Mouse (Mus musculus) embryonic facial prominence, embryonic 12.5 days (tissue): ENCODE data around the gene Pigw. TPM values are rescaled to one million over a fixed set of nuclear protein-coding genes. Genes with fewer than 3 reads are reported as not detected.

ENCODE experiments used
- ATAC-seq: fragments of 200-750 bp; cut with Nextera tagmentation; 2 replicates; pipeline ENCODE4 v1.8.0; 2017; ENCODE audit not compliant: insufficient number of reproducible peaks, insufficient read depth, low FRiP score, low TSS enrichment
- H3K27ac ChIP-seq: fragments of 300-500 bp; sonication (generic); 2 replicates; pipeline ENCODE4 v1.5.1; 2016; ENCODE audit warnings: mild to moderate bottlenecking
- H3K27me3 ChIP-seq: fragments of 300-500 bp; sonication (generic); 2 replicates; pipeline ENCODE4 v1.6.1; 2016; ENCODE audit warnings: mild to moderate bottlenecking, moderate library complexity
- H3K36me3 ChIP-seq: fragments of 300-500 bp; sonication (generic); 2 replicates; pipeline ENCODE4 v1.6.1; 2016; ENCODE audit warnings: mild to moderate bottlenecking
- H3K4me1 ChIP-seq: fragments of 300-500 bp; sonication (generic); 2 replicates; pipeline ENCODE4 v1.6.1; 2016
- H3K4me2 ChIP-seq: fragments of 300-500 bp; sonication (generic); replicated peaks from 2 replicates; pipeline ENCODE4 v1.6.1; 2016; ENCODE audit warnings: mild to moderate bottlenecking, moderate library complexity
- H3K4me3 ChIP-seq: fragments of 300-500 bp; sonication (generic); 2 replicates; pipeline ENCODE4 v1.5.1; 2016; ENCODE audit warnings: mild to moderate bottlenecking
- H3K9ac ChIP-seq: fragments of 300-500 bp; sonication (generic); 2 replicates; pipeline ENCODE4 v1.6.1; 2016; ENCODE audit warnings: mild to moderate bottlenecking, moderate library complexity
- H3K9me3 ChIP-seq: fragments of 300-500 bp; sonication (generic); 2 replicates; pipeline ENCODE4 v1.6.1; 2016; ENCODE audit warnings: mild to moderate bottlenecking, moderate library complexity
- WGBS: fragments of 180-500 bp; shearing (Covaris S2); methylation state at CpG from one replicate; pipeline ENCODE4 v1.1.7; 2016; 5-methylcytosine and 5-hydroxymethylcytosine counted together
- polyA plus RNA-seq: library from polyadenylated mRNA; unstranded; fragments of >200 nt; fragmentation: Nextera tagmentation; extraction: Ambion mirVana; gene quantifications from 2 replicates; pipeline ENCODE4 v1.2.1, GENCODE M21; 2016

Gene Pigw
- polyA plus RNA-seq, 1 experiment from 2014 or later, result 2.6 TPM

GRCm38 (mm10) chr11:84904597-84905144 is 24.6 kb upstream of the Pigw start:
- no peak overlapping the region for H3K27ac ChIP-seq
- WGBS, result 87% methylated on average over 9 of the region's 9 CpGs
- H3K9ac ChIP-seq, result 0 out of 2 replicates have a peak overlapping the region, but pooled peaks have one; percentile 15
- H3K4me2 ChIP-seq, result no peak overlapping the region
- no peaks in the 10 kb centered on the region for H3K9me3 ChIP-seq
- no peak overlapping the region for H3K4me3 ChIP-seq
- no peaks in the 10 kb centered on the region for H3K4me1 ChIP-seq
- H3K36me3 ChIP-seq, result peaks cover 93% of the 10 kb centered on the region
- no peak for ATAC-seq
- no peaks in the 10 kb centered on the region for H3K27me3 ChIP-seq

DNA sequence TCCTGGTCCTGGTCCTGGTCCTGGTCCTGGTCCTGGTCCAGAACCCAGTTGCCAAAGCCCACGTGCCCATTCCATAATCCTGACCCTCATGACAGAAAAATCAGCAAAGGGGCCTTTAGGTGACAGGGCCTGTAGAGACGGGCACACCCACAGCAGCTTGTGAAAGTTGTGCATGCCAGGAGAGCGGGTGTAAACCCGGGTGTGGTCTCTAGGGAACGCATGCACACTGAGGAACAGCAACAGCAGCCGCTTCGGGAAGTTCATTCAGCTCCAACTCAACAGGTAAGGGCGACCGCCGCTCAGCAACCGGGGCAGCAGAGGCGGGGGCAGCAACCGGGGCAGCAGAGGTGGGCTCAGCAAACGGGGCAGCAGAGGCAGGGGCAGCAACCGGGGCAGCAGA is 13.0 kb upstream of the Pigw start:
- no peak for ATAC-seq
- Histone ChIP-seq H3K27ac (no peak overlapping the region), H3K4me3 (no peak overlapping the region), H3K9ac (no peak overlapping the region), H3K9me3 (no peaks in the 10 kb centered on the region), H3K4me1 (no peaks in the 10 kb centered on the region), H3K36me3 (peaks cover 70% of the 10 kb centered on the region), H3K4me2 (no peak overlapping the region), H3K27me3 (no peaks in the 10 kb centered on the region)
- 88% methylated on average over 15 of the region's 15 CpGs for WGBS

GRCm38 (mm10) chr11:84891705-84892104 is 11.6 kb upstream of the Pigw start:
- H3K4me3 ChIP-seq, result no peak overlapping the region
- no peak overlapping the region for H3K4me2 ChIP-seq
- peaks cover 62% of the 10 kb centered on the region for H3K36me3 ChIP-seq
- H3K27ac ChIP-seq, result no peak overlapping the region
- no peaks in the 10 kb centered on the region for H3K27me3 ChIP-seq
- 94% methylated on average over 7 of the region's 7 CpGs for WGBS
- ATAC-seq, result no peak
- H3K9me3 ChIP-seq, result no peaks in the 10 kb centered on the region
- no peaks in the 10 kb centered on the region for H3K4me1 ChIP-seq
- no peak overlapping the region for H3K9ac ChIP-seq

DNA sequence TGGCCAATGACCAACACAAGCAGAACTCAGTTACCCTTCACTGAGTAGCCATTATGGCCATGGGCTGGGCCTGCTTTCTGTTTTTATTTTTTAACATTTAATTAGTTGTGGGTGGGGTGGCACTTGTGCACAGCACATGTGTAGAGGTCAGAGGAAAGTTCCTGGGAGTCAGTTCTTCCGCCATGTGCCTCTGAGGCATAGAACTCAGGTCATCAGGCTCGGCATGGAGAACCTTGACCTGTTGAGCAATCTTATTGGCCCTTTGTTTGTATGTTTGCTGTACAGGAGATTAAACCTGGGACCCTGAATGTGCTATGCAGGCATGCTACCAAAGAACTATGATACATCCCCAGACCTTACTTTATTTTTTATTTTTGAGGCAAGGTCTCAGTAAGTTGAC is 9.4 kb upstream of the Pigw start:
- Histone ChIP-seq H3K27me3 (no peaks in the 10 kb centered on the region), H3K4me1 (no peaks in the 10 kb centered on the region), H3K9me3 (no peaks in the 10 kb centered on the region), H3K36me3 (peaks cover 57% of the 10 kb centered on the region), H3K4me2 (no peak overlapping the region), H3K4me3 (no peak overlapping the region), H3K9ac (no peak overlapping the region), H3K27ac (no peak overlapping the region)
- 89% methylated on average over 2 of the region's 2 CpGs for WGBS
- no peak for ATAC-seq

DNA sequence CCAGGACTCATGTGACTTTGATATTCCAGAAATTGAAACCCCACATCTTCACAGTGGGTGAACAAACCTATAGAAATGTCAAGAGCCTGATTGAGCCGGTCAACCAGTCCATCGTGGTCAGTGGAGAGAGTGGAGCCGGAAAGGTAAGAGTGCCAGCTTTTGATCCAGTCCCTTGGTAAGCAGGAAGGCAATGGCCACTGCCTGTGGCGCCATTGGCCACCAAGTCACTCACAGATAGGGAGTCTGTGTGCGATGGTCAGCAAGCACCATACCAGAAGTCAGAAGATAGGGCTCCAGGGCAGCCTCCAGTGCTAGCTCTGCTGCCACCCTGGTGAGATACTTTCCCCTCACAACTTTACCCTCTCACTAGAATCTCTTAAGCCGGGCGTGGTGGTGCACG is 7.9 kb upstream of the Pigw start:
- no peak for ATAC-seq

GRCm38 (mm10) chr11:84886767-84887511 is 6.9 kb upstream of the Pigw start:
- no peak for ATAC-seq

More for the DNA sequence above, 7.9 kb upstream of the Pigw start:
- Histone ChIP-seq H3K36me3 (peaks cover 55% of the 10 kb centered on the region), H3K27ac (no peak overlapping the region), H3K9me3 (no peaks in the 10 kb centered on the region), H3K9ac (no peak overlapping the region), H3K4me3 (no peak overlapping the region), H3K4me2 (no peak overlapping the region), H3K27me3 (no peaks in the 10 kb centered on the region), H3K4me1 (no peaks in the 10 kb centered on the region)
- 95% methylated on average over 8 of the region's 8 CpGs for WGBS

DNA sequence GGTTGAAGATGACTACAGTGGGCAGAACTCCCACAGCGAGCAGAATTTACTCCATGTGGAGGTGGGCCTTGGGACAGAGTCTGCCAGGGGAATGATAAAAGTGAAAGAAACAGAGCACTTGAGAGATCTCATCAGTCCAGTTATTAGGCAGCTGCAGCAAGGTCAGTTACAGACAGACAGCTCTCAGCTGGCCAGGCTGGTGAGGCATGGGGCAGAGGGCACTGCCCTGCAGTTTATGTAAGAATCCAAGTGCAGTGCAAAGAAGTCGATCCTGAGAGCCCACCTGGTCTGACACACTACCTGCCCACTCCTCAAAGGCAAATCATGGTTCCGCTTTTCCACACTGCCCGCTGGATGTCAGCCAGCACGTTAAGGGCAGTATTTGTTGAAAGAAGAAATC is 6.2 kb upstream of the Pigw start:
- H3K9ac ChIP-seq, result no peak overlapping the region
- no peak overlapping the region for H3K27ac ChIP-seq
- H3K36me3 ChIP-seq, result peaks cover 49% of the 10 kb centered on the region
- no peaks in the 10 kb centered on the region for H3K27me3 ChIP-seq
- H3K4me1 ChIP-seq, result peaks cover 2% of the 10 kb centered on the region; the same call in 1 of the 2 replicates
- 88% methylated on average over 5 of the region's 5 CpGs for WGBS
- H3K9me3 ChIP-seq, result no peaks in the 10 kb centered on the region
- no peak overlapping the region for H3K4me3 ChIP-seq
- H3K4me2 ChIP-seq, result no peak overlapping the region
- no peak for ATAC-seq

More at GRCm38 (mm10) chr11:84886767-84887511, 6.9 kb upstream of the Pigw start:
- Histone ChIP-seq H3K4me1 (no peaks in the 10 kb centered on the region), H3K27ac (no peak overlapping the region), H3K36me3 (peaks cover 51% of the 10 kb centered on the region), H3K27me3 (no peaks in the 10 kb centered on the region), H3K4me2 (no peak overlapping the region), H3K9me3 (no peaks in the 10 kb centered on the region), H3K4me3 (no peak overlapping the region), H3K9ac (no peak overlapping the region)
- 88% methylated on average over 11 of the region's 11 CpGs for WGBS

- 76% methylated on average over 4 of the region's 4 CpGs for WGBS
- ATAC-seq, result no peak
Measured at GRCm38 (mm10) chr11:84885238-84885637, 5.2 kb upstream of the Pigw start.

GRCm38 (mm10) chr11:84882346-84882745 is 2.3 kb upstream of the Pigw start:
- WGBS, result 93% methylated on average over 7 of the region's 7 CpGs
- Histone ChIP-seq H3K9ac (no peak overlapping the region), H3K27me3 (no peaks in the 10 kb centered on the region)

More at GRCm38 (mm10) chr11:84885238-84885637, 5.2 kb upstream of the Pigw start:
- Histone ChIP-seq H3K27me3 (no peaks in the 10 kb centered on the region), H3K4me2 (no peak overlapping the region), H3K36me3 (peaks cover 48% of the 10 kb centered on the region), H3K9ac (no peak overlapping the region), H3K27ac (no peak overlapping the region), H3K4me1 (peaks cover 8% of the 10 kb centered on the region; the same call in 1 of the 2 replicates), H3K9me3 (no peaks in the 10 kb centered on the region), H3K4me3 (no peak overlapping the region)

GRCm38 (mm10) chr11:84880971-84881370 is 886 bp upstream of the Pigw start:
- H3K9me3 ChIP-seq, result no peaks in the 10 kb centered on the region
- H3K36me3 ChIP-seq, result peaks cover 25% of the 10 kb centered on the region
- H3K9ac ChIP-seq, result peak overlapping the region; percentile 82
- H3K27me3 ChIP-seq, result no peaks in the 10 kb centered on the region
- H3K27ac ChIP-seq, result peak overlapping the region; percentile 94
- ATAC-seq, result no peak
- peak overlapping the region; percentile 86 for H3K4me3 ChIP-seq
- H3K4me1 ChIP-seq, result peaks cover 14% of the 10 kb centered on the region
- H3K4me2 ChIP-seq, result peak overlapping the region; percentile 91
- WGBS, result 53% methylated on average over 9 of the region's 9 CpGs

More at GRCm38 (mm10) chr11:84882346-84882745, 2.3 kb upstream of the Pigw start:
- peaks cover 14% of the 10 kb centered on the region for H3K4me1 ChIP-seq
- H3K36me3 ChIP-seq, result peaks cover 31% of the 10 kb centered on the region
- H3K4me3 ChIP-seq, result no peak overlapping the region
- H3K27ac ChIP-seq, result no peak overlapping the region
- H3K9me3 ChIP-seq, result no peaks in the 10 kb centered on the region
- H3K4me2 ChIP-seq, result no peak overlapping the region
- no peak for ATAC-seq

DNA sequence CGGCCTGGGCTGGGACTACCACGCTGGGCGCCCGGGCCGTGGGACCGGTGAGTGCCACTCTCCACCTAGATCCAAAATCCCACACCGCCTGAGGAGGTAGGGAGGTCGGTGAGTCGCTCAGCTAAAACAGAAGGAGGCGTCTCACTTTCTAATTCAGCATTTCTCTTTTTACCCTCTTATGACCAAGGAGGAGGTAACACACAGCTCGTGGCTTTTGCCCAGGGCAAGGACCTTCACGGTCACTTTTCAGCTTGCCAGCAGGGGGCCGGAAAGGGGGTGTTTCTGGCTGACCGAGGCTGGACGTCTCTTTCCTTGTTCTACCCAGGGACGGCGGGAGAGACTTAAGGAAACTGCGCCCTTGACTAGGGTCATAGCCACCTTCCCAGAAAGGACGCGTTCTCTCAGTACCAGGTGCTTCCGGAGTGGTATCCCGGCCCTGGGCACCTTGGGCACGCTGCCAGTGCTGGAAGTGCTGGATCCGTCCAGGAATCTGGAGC is 428 bp upstream of the Pigw start:
- Histone ChIP-seq H3K9me3 (no peaks in the 10 kb centered on the region), H3K9ac (peak overlapping the region; percentile 82), H3K4me2 (peak overlapping the region; percentile 91), H3K27ac (peak overlapping the region; percentile 94), H3K27me3 (no peaks in the 10 kb centered on the region), H3K4me1 (peaks cover 14% of the 10 kb centered on the region), H3K4me3 (peak overlapping the region; percentile 86), H3K36me3 (peaks cover 23% of the 10 kb centered on the region)
- peak; percentile 7; the same call in 1 of the 2 replicates for ATAC-seq
- under 1% methylated on average over 24 of the region's 24 CpGs for WGBS
